Mouse (Mus musculus): ENCODE results near the gene Zfp324.
A peak's percentile ranks its signal among the peaks of the same experiment; 100 is the strongest.
"Not testable (repeated sequence)": the region's sequence is repeated elsewhere in the genome, so short reads cannot be mapped to it uniquely, and the experiment has no call there.

Gene Zfp324

GRCm38 (mm10) chr7:12965678-12966091 lies at the start of gene Zfp324:
TSS of gene Zfp324 (plus strand) at chr7:12965838.
- DNase-seq (ENCODE audit: low spot score in 2 of 2): peak; percentile 78

- DNase-seq (ENCODE audit: low spot score in 2 of 2): not testable (repeated sequence)
Measured at GRCm38 (mm10) chr7:12920495-12920894, 45.1 kb upstream of the Zfp324 start.

DNA sequence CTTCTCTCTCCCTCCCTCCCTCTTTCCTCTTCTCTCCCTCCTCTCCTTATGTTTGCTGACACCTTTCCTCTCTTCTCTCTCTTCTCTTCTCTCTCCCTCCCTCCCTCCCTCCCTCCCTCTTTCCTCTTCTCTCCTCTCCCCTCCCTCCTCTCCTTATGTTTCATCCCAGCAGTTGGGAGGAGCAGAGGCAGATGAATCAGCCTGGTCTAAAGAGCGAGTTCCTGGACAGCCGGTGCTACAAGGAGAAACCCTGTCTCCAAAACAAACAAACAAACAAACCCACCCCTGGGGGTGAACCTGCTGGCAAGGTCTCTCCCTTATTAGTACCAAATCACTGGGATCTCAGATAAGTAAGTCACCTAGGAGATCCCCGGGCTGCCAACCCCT lies 44.3 kb upstream of the Zfp324 start:
- no peak for DNase-seq (ENCODE audit: low spot score in 2 of 2)

- DNase-seq (ENCODE audit: low spot score in 2 of 2): peak; percentile 98 to 99
Measured at GRCm38 (mm10) chr7:12921705-12922465, 43.8 kb upstream of the Zfp324 start, which contains the start of gene Rps5. TSS of gene Rps5 (plus strand) at chr7:12922290.

- DNase-seq (ENCODE audit: low spot score in 2 of 2): no peak
Measured at GRCm38 (mm10) chr7:12922729-12923128, 42.9 kb upstream of the Zfp324 start.

- DNase-seq (ENCODE audit: low spot score in 2 of 2): no peak
Measured at GRCm38 (mm10) chr7:12926316-12926715, 39.3 kb upstream of the Zfp324 start.

- no peak for DNase-seq (ENCODE audit: low spot score in 2 of 2)
Measured at GRCm38 (mm10) chr7:12927191-12927680, 38.4 kb upstream of the Zfp324 start, which contains the start of gene Rnf225. TSS of gene Rnf225 (plus strand) at chr7:12927416.

DNA sequence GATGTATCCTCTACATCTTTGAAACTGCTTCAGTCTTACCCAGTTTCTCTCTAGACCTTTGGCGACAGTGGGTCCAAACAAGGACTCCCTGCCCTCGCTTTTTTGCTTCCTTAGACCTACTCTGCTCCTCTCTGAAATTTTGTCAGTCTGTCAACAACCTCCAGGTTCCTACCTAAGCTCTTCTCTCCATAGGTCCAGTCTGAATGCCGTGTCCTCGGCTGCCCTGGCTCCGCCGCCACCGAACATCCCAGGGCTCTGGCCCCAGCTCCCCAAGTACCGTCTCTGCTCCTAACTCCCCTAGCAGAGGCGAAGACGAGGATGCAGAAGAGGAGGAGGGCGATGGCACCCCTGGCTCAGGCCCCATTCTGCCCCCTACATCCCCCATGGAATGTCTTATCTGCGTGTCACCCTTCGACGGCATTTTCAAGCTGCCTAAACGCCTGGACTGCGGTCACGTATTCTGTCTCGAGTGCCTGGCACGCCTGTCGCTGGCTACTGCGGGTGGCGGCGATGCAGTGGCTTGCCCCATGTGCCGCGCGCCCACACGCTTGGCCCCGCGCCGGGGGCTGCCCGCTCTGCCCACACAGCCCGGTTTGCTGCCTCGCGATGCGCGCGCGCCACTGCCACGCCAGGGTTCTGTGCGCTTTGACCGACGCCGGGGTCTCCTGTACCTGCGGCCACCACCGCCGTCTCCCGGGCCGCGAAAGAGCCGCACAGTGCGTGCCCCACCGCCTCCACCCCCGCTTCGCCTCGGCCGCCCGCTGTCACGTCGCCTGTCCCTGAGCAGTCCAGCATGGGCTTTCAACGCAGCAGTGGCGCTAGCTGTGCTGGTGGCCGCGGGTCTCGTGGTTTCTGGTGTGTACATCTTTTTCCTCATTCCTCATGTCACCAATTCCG lies 37.7 kb upstream of the Zfp324 start:
- no peak for DNase-seq (ENCODE audit: low spot score in 2 of 2)

DNA sequence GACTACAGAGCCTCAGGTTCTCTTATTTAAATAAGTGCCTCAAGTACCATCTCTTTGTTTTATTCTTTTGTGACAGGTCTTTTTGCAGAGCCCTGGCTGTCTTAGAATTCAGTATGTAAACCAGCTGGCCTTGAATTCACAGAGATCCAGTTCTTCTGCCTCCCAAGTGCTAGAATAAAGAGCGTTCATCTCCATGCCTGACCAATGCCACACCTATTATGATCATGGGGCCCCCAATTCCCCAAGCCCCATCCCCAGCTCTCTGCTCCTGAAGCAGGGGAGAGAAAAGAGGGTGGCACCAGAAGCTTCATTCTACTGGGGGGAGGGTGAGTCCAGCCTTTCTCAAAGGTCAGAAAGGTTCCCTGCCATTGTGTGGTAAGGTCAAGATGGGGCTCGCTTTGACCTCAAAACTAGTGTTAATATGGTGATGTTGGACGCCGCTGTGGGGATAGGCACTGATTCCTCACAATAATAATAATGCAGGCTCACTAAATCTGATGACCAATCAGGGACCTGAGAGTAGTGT lies 32.0 kb upstream of the Zfp324 start:
- DNase-seq (ENCODE audit: low spot score in 2 of 2): no peak

GRCm38 (mm10) chr7:12934808-12935207 lies 30.8 kb upstream of the Zfp324 start:
- DNase-seq (ENCODE audit: low spot score in 2 of 2): no peak

- DNase-seq (ENCODE audit: low spot score in 2 of 2): not testable (repeated sequence)
Measured at GRCm38 (mm10) chr7:12937254-12937803, 28.3 kb upstream of the Zfp324 start.

DNA sequence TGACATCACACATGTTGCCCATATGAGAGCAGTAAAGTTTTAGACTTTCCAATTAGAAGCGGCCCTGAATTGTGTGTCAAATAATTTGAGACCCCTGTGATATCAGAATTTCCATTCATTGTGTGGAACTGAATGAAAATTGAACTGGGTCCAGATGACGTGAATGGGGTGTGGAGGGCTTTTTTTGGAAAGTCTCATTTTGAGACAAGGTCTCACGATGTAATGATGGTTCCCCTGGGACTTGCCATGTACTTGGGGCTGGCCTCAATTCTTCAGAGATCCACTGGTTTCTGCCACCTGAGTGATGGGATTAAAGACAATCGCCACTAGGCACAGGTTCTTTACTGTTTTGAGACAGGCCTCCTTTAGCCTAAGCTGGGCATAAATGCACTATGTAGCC lies 25.0 kb upstream of the Zfp324 start:
- no peak for DNase-seq (ENCODE audit: low spot score in 2 of 2)

- DNase-seq (ENCODE audit: low spot score in 2 of 2): peak; percentile 19 to 47
Measured at GRCm38 (mm10) chr7:12943488-12943887, 22.1 kb upstream of the Zfp324 start.

- DNase-seq (ENCODE audit: low spot score in 2 of 2): peak; percentile 95 to 96
Measured at GRCm38 (mm10) chr7:12949032-12949871, 16.4 kb upstream of the Zfp324 start.

GRCm38 (mm10) chr7:12949872-12950229 lies 15.8 kb upstream of the Zfp324 start:
- no peak for DNase-seq (ENCODE audit: low spot score in 2 of 2)

- no peak for DNase-seq (ENCODE audit: low spot score in 2 of 2)
Measured at GRCm38 (mm10) chr7:12954896-12955295, 10.7 kb upstream of the Zfp324 start.

DNA sequence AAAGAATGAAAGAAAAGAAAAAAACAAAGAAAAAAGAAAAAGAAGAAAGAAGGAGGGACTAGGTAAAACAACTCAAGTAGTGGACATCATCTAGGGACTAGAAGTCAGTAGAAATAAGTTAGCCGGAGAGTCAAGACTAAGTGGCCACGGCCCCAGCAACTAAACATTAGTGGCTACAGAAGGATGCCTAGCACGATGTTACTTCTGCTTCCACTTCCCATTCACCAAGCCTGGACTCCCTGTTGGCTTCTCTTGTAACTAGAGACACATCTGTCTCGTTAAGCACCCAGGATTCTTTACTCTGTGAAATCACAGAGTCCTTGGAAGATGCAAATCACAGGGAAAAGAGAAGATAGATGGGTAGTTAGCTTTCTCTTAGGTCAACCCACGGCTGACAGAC lies 8.1 kb upstream of the Zfp324 start:
- no peak for DNase-seq (ENCODE audit: low spot score in 2 of 2)

- no peak for DNase-seq (ENCODE audit: low spot score in 2 of 2)
Measured at GRCm38 (mm10) chr7:12958948-12959347, 6.7 kb upstream of the Zfp324 start.

GRCm38 (mm10) chr7:12959718-12960117 lies 5.9 kb upstream of the Zfp324 start:
- no peak for DNase-seq (ENCODE audit: low spot score in 2 of 2)

GRCm38 (mm10) chr7:12961511-12962141 lies 4.0 kb upstream of the Zfp324 start:
- peak; percentile 51 to 62 for DNase-seq (ENCODE audit: low spot score in 2 of 2)

Data from natural killer cell, adult 2 months (primary cell).